Mouse (Mus musculus): ENCODE data around the gene Dnmt1. TPM values are rescaled to one million over a fixed set of nuclear protein-coding genes. Genes with fewer than 3 reads are reported as not detected.

The Dnmt1 gene
- total RNA-seq, 2 experiments from 2014 or later, result 12.4 to 12.7 TPM

DNA sequence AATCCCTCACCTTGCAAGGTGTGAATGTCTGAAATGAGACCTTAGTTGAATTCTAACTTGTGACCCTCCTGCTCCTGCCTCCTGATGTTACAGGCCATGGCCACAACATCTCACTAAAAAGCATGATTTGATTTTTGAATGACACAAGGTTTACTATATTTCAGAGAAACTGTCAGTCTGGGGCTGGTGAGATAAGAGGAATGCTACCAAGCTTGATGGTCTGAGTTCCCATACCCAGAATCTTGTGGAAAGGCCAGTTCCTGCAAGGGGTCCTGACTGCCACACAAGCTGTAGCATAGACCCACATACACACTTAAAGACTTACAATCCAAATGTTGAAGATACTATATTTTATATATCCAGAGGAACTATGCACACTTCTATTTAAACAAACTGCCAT lies 9.3 kb downstream of the Dnmt1 start:
- no peak for DNase-seq (ENCODE audit: low spot score)
- intact Hi-C loops (cut with DNase I), result loop anchor here (5.0 kb wide), 1 partner anchor 52 kb away; the partner anchor contains the start of gene Mrpl4

DNA sequence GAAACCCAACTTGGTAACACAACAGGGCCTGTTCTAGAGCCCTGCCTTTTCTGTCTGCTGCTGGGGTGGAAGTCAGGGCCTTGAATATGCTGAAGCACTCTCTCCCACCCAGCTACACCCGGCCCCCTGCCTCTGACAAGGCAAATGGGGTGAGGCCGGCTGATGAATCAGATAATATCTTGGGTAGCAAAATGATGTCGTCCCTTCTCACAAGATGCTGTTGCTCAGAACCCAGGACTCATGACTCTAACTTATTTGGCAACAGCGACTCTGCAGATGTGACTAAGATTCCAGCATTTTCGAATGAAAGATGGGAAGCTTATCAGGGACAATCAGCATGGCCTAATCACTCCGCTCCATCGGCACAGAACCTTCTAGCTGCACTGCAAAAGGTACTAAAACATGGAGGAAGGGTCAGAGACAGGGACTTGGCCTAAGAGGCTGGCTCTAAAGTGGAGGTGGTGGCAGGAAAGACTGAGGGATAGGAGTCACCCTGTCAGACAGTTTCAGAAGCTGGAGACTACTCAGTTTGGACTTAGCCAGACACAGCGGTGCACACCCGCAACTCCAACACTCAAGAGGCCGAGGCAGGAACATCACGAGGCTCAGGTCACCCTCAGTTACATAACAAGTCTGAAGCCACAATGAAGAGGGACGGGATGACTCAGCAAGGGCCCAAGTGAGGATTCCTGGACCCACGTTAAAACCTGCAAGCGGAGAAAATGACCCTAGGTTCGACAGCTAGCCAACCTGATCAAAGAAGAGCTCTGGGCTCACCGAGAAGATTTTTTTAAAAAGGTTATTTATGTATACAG lies 13.4 kb downstream of the Dnmt1 start:
- DNase-seq (ENCODE audit: low spot score), result no peak
- intact Hi-C loops (cut with DNase I), result no loop called here

DNA sequence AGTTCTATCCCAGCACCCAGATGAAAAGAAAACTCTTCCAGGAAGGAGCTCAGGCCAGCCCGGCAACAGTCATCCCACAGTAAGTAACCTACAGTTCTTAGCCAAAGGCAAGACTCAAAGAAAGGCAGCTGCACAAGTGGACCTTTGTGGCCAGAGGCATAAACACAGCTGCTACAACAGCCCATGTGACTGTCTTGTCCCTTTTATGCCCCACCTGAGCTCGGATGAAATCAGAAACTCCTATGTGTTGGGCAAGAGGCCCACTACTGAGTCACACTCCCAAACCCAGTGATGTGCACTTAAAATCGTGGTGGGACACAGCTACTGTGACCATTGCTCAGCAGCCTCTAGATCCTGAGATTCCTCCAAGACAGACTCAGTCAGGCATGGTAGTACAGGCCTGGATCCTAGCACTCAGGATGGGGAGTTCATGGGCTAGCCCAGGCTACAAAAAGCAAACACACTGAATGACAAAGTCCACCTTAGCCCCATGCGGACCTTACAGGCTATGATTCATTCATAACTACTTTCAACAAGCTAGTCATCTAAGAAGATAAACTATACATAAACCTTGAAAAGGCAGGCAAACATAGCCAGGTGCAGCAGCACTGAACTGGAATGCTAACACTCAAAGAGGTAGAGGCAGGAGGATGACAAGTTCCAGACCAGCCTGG lies 14.9 kb downstream of the Dnmt1 start:
- intact Hi-C loops (cut with DNase I), result no loop called here
- DNase-seq (ENCODE audit: low spot score), result no peak

DNA sequence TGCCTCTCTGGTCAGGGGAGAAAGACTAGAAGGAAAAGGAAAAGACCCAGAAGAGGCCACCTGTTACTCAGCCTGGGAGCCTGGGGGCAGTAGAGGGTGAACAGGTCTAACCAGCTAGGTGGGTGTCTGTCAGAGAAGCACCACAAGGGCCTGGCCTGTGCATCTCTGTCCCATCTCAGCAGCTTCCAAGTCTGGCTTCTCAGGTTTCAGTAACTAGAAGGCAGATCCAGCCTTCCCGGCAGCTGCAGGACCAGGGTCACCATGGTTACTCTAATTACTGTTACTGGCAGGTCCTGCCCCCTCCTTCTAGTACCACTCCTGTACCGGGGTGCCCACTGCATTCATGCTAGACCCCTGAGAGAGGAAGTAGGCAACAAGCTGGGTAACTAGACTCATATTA lies 15.8 kb downstream of the Dnmt1 start:
- no peak for DNase-seq (ENCODE audit: low spot score)
- intact Hi-C loops (cut with DNase I), result no loop called here

DNA sequence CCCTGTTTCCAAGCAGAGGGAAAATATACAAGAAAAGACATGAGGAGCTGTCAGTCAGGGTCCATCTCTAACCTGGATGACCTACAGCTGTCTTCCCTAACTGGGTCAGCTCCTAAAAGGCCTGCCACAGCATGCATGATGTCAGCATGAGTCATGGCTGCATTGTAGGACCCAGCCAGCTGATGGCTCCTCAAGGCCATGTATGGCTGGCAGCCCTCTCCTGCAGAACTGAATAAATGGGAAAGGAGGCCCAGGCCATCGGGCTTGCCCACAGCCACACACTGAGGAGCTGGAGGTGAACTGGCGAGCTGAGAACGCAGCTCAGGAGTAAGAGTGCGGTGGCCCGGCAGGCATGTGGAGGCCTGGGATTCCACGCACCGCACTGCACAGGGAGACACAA lies 16.3 kb downstream of the Dnmt1 start:
- no peak for DNase-seq (ENCODE audit: low spot score)
- intact Hi-C loops (cut with DNase I), result no loop called here

DNA sequence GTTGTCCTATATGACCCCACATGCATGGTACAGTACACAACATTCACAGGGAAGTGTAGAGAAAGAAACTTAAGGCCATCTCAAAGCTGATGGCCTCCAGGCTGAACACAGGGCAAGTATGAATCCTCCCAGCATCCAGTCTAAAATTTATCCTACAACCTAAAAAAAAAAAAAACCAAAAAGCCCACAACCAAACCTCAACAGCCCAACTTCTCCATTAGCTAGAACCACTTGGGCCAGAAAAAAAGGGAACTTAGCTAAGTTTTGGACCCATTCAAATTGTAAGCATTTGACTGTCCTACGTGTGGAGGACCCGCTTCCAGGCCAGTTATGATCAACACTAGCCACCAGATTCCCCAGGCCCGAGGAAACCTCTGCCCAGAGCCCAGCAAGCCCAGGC lies 36.4 kb downstream of the Dnmt1 start:
- intact Hi-C loops (cut with DNase I), result no loop called here

DNA sequence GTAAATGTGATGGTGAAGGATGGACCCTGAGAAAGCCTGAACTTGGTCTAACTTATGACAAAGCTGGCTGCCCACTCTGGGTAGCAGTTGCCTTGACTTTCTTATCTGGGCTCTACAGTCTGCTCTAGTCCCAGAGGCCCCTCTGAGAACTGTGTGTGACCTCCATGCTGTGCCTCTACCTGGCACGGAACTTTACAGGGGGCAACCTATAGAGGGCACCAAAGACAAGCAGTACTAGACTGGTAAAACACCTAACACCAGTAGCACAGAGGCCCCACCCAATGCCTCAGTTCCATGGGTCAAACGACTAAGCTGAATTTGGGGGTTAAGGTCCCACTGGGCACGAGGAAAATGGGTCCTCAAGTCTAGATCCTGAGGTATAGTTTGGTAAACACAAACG lies 43.5 kb downstream of the Dnmt1 start:
- DNase-seq (ENCODE audit: low spot score), result no peak
- intact Hi-C loops (cut with DNase I), result loop anchor here (5.0 kb wide), 1 partner anchor 81 kb away; no protein-coding TSS in a partner anchor

More for the DNA sequence above, 36.4 kb downstream of the Dnmt1 start:
- no peak for DNase-seq (ENCODE audit: low spot score)

DNA sequence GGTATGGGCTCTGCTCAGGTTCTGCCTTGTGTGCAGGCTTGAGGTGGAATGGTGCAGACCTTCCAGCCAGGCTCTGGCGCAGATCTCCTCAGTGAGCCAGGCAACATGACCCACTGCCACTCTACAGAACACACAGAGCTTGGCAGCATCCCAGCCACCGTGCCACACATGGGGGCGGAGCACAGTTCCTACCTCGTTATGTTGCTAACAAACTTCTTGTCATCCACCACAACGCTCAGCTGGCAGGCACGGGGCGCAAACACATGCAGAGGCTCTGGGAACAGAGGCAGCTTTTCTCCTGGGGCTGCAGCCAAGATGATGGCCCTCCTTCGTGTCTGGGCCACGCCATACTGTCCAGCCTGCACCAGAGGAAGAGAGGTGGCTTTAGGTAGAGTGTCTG lies 49.7 kb downstream of the Dnmt1 start:
- intact Hi-C loops (cut with DNase I), result no loop called here
- no peak for DNase-seq (ENCODE audit: low spot score)

DNA sequence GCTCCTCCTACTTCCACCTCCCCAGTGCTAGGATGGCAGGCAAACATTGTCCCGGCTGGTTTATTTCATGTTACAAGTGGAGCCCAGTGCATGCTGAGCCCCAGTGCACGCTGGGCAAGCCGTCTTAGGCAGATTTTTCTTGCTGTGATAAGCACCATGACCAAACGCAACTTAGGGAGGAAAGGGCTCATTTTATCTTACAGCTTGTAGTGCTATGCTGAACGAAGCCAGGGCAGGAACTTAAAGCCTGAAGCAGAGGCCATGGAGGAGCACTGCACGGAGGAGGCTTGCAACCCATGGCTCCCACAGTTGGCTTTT lies 57.6 kb downstream of the Dnmt1 start:
- intact Hi-C loops (cut with DNase I), result no loop called here
- no peak for DNase-seq (ENCODE audit: low spot score)

DNA sequence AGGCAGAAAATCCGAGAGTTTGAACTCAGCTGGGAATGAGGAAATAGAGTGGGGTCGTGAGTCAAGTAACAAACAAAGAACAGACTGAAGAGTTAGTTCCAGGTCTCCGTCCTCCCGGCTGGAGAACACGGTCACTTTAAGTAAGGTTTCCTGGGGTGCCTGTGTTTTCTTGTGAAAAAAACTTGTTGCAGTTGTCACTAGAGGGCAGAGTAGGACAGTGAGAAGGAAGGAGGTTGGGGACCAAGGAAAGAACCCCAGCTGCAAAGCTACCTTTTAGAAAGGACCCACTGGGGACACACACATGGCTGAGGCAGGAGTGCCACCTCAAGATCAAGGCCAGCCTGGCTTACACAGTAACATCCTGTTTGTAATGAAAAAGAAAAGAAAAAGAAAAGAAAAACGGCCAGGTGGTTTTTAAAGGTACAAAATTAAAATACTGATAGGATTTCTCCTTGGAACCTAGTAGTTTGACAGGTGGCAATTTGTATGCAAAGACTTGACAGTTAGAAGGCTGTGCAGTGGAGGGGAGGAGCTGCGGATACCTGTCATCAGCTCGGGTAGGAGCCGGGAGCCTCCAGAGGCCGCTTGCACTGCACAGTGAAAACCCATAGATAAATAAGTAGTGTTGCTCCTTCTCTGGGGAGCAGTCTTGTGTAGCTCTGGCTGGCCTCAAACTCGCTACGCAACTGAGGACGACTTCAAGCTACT lies 58.1 kb downstream of the Dnmt1 start:
- intact Hi-C loops (cut with DNase I), result loop anchor here (2.0 kb wide), 2 partner anchors 99 to 237 kb away; no protein-coding TSS in a partner anchor
- no peak for DNase-seq (ENCODE audit: low spot score)

DNA sequence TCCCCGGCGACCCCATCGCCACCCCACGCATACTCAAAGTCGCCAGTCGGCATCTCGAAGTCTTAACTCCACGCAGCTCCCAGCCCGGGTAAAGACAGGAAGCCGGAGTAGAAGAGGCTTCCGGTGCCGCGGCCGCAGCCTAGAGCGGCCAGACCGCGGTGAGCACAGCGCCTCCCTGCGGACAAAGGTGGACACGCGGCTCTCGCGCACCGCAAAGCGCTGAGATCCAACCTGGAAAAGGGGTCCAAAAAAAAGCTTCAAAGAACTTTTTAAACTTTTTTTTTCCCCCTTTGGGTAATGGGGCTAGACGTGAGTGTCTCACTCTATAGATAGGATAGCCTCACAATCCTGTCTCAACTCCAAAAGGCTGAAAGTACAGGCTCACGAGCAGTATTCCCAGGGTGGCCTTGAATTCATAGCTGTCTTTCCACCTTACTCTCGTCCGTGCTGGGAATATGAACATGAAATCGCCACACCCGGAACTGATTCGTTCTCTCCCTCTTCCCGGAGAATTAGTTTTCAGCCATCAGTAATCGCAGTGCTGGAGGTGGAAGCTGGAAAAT lies 61.1 kb downstream of the Dnmt1 start, which contains the start of gene Eif3g:
TSS of gene Eif3g (minus strand) at position 113 of the 563 bp plus-strand sequence.
- intact Hi-C loops (cut with DNase I), result no loop called here

DNA sequence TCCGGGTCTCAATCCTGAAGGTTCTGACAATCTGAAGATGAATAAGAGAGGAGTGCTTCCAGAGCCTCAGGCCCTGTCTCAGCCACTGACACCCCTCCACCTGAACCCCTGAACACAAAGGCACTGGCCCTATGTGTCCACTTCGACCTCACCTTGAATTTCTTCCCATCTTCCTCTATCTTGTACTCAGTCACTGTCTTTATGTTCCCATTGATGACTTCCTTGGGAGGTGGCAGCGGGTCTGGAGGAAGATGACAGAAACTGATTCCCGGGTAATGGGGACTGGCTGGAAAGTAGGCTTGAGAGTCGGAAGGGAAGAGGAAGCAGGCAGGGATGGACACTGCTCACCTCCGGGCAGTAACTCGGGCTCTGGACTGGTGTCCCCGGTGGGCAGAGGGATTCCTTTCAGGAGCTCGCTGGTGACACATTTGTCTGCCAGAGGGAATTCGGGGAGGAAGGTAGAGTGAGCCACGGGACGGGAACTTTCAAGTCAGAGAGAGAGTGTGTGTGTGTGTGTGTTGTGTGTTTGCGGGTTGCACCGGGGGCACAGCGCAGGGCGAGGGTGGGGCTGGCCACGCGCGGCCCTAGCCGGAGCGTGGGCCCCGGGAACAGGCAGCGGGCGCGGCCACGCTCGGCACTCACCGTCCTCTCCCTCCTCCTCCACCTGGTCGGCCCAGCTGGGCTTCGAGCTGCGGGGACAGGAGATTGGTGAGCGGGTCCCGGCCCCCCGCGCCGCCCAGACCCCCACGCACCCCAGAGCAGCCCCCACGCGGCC lies 61.8 kb downstream of the Dnmt1 start:
- DNase-seq (ENCODE audit: low spot score), result no peak
- intact Hi-C loops (cut with DNase I), result no loop called here

More for the DNA sequence above, 61.1 kb downstream of the Dnmt1 start, which contains the start of gene Eif3g:
- DNase-seq (ENCODE audit: low spot score), result peak; percentile 70

DNA sequence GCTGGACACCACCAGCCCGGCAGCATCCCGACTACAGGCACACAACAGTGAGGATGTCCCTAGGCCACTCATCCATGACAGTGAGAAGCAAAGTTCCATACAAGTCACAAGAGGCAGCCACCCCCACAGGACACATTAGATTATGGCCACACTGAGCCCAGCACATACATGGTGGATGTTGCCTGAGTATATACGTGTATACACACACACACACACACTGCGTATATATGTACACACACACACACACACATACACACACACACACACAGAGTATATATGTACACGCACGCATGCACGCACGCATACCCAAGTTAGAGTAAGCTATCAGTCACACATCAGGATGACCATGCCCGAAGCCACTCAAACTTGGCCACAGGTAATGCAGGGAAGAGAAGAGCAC lies 64.3 kb downstream of the Dnmt1 start:
- intact Hi-C loops (cut with DNase I), result no loop called here
- DNase-seq (ENCODE audit: low spot score), result no peak

DNA sequence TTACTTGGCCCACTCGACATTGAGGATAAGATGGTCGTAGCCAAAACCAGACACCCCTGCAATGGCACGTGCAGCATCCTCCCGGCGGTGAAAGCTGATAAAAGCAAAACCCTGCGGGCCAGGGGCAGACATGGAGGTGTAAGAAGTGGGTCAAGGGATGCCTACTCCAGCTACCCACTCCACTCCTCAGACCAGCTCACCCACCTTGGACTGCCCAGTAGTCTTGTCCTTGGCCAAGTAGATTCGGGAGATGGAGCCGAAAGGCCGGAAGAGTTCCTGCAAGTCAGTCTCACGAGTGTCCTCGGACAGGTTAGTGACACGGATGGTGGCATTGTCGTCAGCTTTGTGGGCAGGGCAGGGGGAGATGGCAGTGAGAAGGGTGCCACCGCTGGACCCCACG lies 65.1 kb downstream of the Dnmt1 start:
- no peak for DNase-seq (ENCODE audit: low spot score)
- intact Hi-C loops (cut with DNase I), result no loop called here

DNA sequence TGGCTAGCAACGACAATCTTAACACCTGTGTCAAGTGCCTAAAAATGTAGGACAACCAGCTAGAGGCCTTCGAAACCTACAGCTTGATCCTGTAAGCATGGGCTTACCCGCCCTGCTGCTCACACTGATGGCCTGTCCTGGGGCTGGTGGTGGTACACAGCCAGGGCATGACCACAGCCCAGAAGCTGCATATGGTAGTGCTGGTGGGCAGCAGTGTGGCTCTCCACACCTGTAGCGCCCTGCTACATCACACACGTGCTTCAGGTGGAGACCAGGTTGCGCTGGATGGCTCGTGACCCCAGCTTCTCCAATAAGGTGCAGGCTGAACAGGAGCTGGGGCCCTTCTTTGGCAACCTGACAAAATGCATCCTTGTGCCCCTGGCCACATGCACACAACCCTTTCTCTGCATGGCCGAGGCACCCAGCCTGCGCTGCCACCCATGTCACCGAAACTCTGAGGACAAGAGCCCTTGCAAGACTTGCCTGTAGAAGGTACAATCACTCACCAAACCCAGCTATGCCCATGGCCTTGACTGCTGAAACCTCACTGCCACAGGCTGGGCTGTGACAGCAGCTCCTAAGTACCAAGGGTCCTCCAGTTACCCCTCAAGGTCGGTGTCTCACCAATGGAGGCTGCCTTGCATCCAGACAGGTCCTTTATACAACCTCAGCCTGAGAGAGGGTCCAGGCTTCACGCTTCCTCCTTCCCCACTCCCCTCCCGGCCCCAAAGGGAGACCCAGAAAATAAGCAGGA lies 65.9 kb downstream of the Dnmt1 start:
- intact Hi-C loops (cut with DNase I), result no loop called here
- DNase-seq (ENCODE audit: low spot score), result no peak

DNA sequence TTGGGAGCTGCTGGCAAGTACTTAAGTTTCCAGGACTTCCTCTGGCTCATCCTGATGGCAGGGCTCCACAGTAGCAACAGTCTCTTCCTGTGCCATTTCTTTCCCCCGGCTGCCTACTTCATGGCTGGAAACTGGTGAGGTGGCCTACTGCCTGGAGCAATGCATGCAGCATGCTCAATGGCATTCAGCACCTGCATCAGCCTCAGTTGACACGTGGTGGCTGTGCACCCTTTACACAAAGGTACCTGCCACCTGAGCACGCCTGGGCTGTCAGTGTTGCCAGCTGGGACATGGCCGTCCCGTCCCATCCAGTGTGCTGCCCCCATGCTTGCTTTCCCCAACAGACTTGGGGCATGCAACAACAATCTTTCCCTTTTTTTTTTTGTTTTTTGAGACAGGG lies 66.6 kb downstream of the Dnmt1 start:
- DNase-seq (ENCODE audit: low spot score), result no peak
- intact Hi-C loops (cut with DNase I), result no loop called here

DNA sequence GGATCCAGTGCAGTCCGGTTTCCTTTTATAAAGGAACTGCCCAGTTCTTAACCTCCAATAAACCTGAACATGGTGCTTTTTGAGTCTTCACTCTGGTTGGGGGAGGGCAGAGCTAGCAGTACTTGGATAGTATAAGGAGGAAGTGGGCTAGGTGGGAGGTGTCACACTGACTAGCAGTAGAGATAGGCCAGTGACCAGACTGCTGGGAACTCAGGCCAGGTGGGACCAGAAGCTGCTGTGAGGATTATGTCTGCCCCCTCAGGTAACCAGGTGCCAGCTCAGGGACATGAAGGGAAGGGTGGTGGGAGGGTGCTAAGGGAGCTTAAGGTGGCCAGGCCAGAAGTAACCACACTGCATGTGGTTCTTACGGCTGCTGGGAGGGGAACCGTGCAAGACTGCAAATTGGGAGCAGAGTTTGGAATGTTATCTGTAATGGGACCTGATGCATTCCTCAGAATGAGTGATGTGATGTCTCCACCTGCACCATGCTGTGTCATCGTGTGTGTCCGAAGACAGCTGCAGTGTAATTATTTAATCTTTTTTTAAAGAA lies 67.5 kb downstream of the Dnmt1 start:
- no peak for DNase-seq (ENCODE audit: low spot score)
- intact Hi-C loops (cut with DNase I), result no loop called here

DNA sequence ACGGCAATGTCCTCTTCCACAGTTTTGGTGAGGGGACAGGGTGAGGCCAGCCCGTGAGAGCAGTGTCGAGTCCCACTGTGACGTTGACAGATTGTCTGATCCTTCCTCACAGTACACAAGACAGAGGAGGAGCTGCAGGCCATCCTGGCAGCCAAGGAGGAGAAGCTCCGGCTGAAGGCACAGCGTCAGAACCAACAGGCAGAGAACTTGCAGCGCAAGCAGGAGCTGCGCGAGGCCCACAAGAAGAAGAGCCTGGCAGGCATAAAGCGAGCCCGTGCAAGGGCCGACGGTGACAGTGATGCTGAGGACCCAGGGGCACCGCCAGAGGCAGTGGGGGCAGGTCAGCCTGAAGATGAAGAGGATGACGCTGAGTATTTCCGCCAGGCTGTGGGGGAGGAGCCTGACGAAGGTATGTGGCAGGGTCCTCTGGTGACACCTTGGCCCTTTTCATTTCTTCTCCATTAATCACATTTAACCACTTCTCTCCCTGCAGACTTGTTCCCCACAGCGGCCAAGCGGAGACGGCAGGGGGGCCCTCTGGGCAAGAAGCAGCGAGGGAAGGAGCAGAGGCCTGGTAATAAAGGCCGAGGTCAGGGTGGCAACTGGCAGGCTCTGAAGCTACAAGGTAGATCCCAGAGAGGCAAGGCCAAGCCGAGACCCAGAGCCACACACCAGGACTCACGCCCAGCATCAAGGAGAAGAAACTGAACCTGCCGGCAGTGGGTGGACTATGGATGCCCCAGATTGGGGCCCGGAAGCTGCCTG lies 68.2 kb downstream of the Dnmt1 start:
- intact Hi-C loops (cut with DNase I), result no loop called here
- DNase-seq (ENCODE audit: low spot score), result no peak

All from heart, postnatal 25 days (tissue).